Mouse (Mus musculus) heart, postnatal 10 days (tissue): Measurements from ENCODE around the gene Cptp. TPM values are rescaled to one million over a fixed set of nuclear protein-coding genes. Genes with fewer than 3 reads are reported as not detected.
A peak's percentile ranks its signal among the peaks of the same experiment; 100 is the strongest.

Experiments
- DNase-seq, 2 experiments: peaks; one replicate each; pipeline ENCODE4 v3.0.0; 2021
- intact Hi-C: fragments of 180-260 bp; cut with DNase I; formaldehyde crosslinking; loops from one replicate; pipeline ENCODE4 v1.15.1; 2025
- total RNA-seq, 2 experiments: library from RNA; stranded (reverse); gene quantifications; 2 replicates each; pipeline ENCODE4 v1.2.3; 2021

Cptp gene
- total RNA-seq, 2 experiments from 2014 or later = 7.9 to 10.6 TPM

- no peak for DNase-seq
- intact Hi-C loops = no loop called here
Observed at GRCm38 (mm10) chr4:155889316-155889715, 20.1 kb upstream of the Cptp start.

- intact Hi-C loops = no loop called here
Observed at GRCm38 (mm10) chr4:155888181-155888580, 18.9 kb upstream of the Cptp start.

GRCm38 (mm10) chr4:155887674-155888073 lies 18.4 kb upstream of the Cptp start:
- intact Hi-C loops = no loop called here

More at GRCm38 (mm10) chr4:155888181-155888580, 18.9 kb upstream of the Cptp start:
- no peak for DNase-seq

GRCm38 (mm10) chr4:155886330-155886729 lies 17.1 kb upstream of the Cptp start:
- DNase-seq = no peak
- intact Hi-C loops = no loop called here

More at GRCm38 (mm10) chr4:155887674-155888073, 18.4 kb upstream of the Cptp start:
- no peak for DNase-seq

- intact Hi-C loops = loop anchor here (2.0 kb wide), 1 partner anchor 15 kb away; the partner anchor contains the start of genes Cptp and Ints11
- no peak for DNase-seq
Observed at GRCm38 (mm10) chr4:155883587-155883986, 14.3 kb upstream of the Cptp start.

- DNase-seq = no peak
- intact Hi-C loops = no loop called here
Observed at GRCm38 (mm10) chr4:155871404-155871803, 2.2 kb upstream of the Cptp start.

- intact Hi-C loops = loop anchor here (1.0 to 2.0 kb wide), 3 partner anchors 14 to 75 kb away; partner anchors contain the start of gene Ube2j2
- DNase-seq = peak in 1 of 2 experiments; percentile 35
Observed at GRCm38 (mm10) chr4:155868614-155869298, 484 bp downstream of the Cptp start.

GRCm38 (mm10) chr4:155863001-155863400 lies 6.2 kb downstream of the Cptp start, which contains the start of gene Tas1r3:
TSS of gene Tas1r3 (minus strand) at chr4:155863362.
- intact Hi-C loops = no loop called here
- no peak for DNase-seq

- no peak for DNase-seq
- intact Hi-C loops = no loop called here
Observed at GRCm38 (mm10) chr4:155861787-155862186, 7.5 kb downstream of the Cptp start.

GRCm38 (mm10) chr4:155859318-155859717 lies 9.9 kb downstream of the Cptp start:
- DNase-seq = peak; percentile 67 to 81
- intact Hi-C loops = loop anchor here (10.0 kb wide), 1 partner anchor 245 kb away; the partner anchor contains the start of gene 9430015G10Rik

GRCm38 (mm10) chr4:155856881-155857280 lies 12.4 kb downstream of the Cptp start:
- no peak for DNase-seq
- intact Hi-C loops = loop anchor here (10.0 kb wide), 1 partner anchor 248 kb away; the partner anchor contains the start of gene 9430015G10Rik

- DNase-seq = no peak
- intact Hi-C loops = loop anchor here (10.0 kb wide), 1 partner anchor 249 kb away; the partner anchor contains the start of gene 9430015G10Rik
Observed at GRCm38 (mm10) chr4:155856071-155856470, 13.2 kb downstream of the Cptp start.

- DNase-seq = no peak
- intact Hi-C loops = loop anchor here (10.0 kb wide), 1 partner anchor 250 kb away; the partner anchor contains the start of gene 9430015G10Rik
Observed at GRCm38 (mm10) chr4:155854991-155855390, 14.2 kb downstream of the Cptp start.

GRCm38 (mm10) chr4:155853421-155853820 lies 15.8 kb downstream of the Cptp start:
- intact Hi-C loops = loop anchor here (10.0 kb wide), 1 partner anchor 251 kb away; the partner anchor contains the start of gene 9430015G10Rik
- no peak for DNase-seq

- intact Hi-C loops = loop anchor here (10.0 kb wide), 1 partner anchor 253 kb away; the partner anchor contains the start of gene 9430015G10Rik
- DNase-seq = no peak
Observed at GRCm38 (mm10) chr4:155851951-155852411, 17.3 kb downstream of the Cptp start.

- intact Hi-C loops = loop anchor here (10.0 kb wide), 1 partner anchor 253 kb away; the partner anchor contains the start of gene 9430015G10Rik
- no peak for DNase-seq
Observed at GRCm38 (mm10) chr4:155851368-155851767, 17.9 kb downstream of the Cptp start.

GRCm38 (mm10) chr4:155849792-155850451 lies 19.3 kb downstream of the Cptp start:
- DNase-seq = no peak
- intact Hi-C loops = loop anchor here (10.0 kb wide), 1 partner anchor 255 kb away; the partner anchor contains the start of gene 9430015G10Rik

- intact Hi-C loops = no loop called here
- no peak for DNase-seq
Observed at GRCm38 (mm10) chr4:155849391-155849790, 19.8 kb downstream of the Cptp start.

- no peak for DNase-seq
- intact Hi-C loops = no loop called here
Observed at GRCm38 (mm10) chr4:155848434-155849095, 20.7 kb downstream of the Cptp start.

- peak in 1 of 2 experiments; percentile 53 for DNase-seq
- intact Hi-C loops = no loop called here
Observed at GRCm38 (mm10) chr4:155847591-155848352, 21.5 kb downstream of the Cptp start.
